Mouse (Mus musculus) urinary bladder, adult 18-20 months (tissue): ENCODE measurements around the gene Zfp668.
"Not testable (repeated sequence)": the region's sequence is repeated elsewhere in the genome, so short reads cannot be mapped to it uniquely, and the experiment has no call there.

Experiments used
- DNase-seq, 2 experiments: peaks; one replicate each; pipeline ENCODE4 v3.0.0; 2022; ENCODE audit warnings: low spot score in 2 of 2, mixed read lengths in 2 of 2

The Zfp668 gene

DNA sequence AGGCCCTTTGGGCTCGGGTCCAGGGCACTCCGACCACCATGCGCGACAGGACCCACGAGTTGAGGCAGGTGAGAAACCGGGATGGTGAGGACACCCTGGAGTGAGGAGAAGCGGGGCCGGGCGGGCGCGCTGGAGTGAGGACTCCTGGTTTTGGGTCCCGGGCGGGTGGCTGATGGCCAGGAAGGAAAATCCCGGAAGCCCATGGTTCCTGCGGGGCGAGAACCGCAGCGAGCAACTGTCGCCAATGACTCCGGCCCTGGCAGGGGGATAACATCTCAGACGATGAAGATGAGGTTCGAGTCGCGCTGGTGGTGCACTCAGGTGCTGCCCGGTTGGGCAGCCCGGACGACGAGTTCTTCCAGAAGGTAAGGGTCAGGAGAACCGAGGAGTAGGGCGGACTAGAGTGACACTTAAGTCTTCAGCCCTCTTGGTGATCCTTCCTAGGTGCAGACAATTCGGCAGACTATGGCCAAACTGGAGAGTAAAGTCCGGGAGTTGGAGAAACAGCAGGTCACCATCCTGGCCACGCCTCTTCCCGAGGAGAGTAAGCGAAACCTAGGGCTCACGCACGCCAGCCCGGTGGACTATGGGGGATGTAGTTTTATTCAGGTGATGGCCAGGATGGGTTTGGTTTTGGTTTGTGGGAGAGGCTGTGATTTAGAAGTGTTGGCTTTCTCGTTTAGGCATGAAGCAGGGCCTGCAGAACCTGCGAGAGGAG, 34.5 kb downstream of the Zfp668 start:
- peak; percentile 74 to 78 for DNase-seq

DNA sequence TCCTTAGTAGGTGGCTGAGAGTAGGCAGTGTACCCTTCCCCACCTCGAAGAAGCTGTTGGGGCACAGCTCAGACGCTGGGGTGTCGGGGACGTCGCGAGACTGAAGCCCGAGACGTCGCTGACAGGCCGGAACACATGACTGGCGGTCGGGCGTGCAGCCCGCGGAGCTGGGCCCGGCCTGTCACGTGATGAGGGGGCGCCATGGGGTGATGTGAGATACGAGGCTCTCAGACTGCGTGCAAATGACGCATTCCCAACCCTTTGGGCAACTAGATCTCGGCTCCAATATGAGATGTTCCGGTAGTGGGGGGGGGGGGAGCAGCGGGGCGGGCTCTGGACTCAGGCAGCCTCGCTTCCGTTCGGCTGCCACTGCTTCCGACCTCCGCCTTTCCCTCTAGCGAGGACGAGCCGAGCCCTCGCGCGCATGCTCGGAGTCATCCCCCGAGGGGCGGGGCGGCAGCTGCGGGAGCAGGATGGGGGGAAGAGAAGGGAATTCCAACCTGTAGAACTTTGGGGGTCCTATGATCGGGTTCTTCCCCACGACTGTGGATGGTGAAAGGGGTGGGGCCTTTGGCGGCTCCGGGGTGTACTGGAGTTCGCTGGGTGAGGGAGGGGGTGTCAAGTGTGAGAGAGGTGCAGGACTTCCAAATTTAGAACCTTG, 35.2 kb downstream of the Zfp668 start:
- peak; percentile 86 to 91 for DNase-seq

DNA sequence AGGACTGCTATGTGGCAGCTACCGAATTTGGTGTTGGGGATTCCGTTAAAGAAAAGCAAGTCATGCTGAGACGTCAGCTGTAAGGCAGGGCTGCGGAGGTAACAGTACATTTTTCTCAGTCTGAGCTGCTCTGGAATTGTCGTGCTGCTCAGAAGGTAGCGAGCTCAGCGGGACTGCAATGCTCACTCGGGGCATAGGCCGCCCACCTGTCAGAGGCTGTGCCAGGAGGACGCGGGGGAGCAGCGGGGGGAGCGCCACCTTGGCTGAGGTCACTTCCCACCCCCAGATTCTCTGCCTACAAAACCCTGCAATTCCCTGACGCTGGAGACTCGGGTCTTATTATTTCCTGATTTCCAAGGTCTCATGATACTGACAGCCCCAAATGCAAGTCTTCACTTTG, 35.7 kb downstream of the Zfp668 start:
- peak; percentile 31 to 51 for DNase-seq

DNA sequence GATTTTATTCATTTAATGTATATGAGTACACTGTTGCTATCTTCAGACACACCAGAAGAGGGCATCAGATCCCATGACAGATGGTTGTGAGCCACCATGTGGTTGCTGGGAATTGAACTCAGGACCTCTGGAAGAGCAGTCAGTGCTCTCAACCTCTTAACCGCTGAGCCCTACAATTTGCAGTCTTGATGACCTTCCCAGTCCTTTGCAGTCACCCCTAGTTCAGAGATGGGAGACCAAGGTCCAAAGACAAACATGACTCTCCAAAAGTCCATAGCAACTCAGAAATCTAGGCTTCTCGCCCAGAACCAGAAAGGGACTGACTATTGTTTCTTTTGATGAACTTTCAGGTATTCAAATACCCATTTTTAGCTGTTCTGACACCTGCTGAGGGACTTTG, 36.6 kb downstream of the Zfp668 start:
- not testable (repeated sequence) for DNase-seq

DNA sequence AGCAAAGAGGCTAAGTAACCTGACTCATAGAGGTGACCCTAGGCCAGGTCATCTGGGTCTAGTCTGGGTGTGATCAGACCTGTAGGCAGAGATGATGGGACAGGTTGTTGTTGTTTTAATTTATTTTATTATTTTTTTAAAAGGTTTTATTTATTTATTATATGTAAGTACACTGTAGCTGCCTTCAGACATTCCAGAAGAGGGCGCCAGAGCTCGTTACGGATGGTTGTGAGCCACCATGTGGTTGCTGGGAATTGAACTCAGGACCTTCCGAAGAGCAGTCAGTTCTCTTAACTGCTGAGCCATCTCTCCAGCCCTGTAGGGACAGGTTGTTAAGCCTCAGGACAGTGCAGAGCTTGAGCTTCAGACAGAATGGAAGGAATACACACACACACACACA, 38.8 kb downstream of the Zfp668 start:
- not testable (repeated sequence) for DNase-seq

DNA sequence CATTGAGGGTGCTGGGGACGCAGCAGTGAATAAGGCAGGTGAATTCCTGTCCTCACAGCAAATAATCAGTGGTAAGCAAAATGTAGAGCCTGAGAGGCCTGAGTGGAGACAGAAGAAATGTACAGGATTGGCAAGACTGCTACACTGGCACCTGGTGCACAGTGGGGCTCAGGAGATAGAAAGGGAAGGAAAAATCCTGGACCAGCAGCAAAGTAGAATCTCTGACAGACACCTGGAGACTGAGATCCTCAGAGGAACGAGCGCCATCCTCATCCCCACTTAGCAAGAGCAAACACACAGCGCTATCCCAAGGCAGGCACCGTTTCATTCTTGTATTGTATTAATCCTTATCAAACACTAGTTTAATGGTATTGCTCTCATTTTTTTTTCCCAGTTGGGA, 39.2 kb downstream of the Zfp668 start:
- DNase-seq: no peak

DNA sequence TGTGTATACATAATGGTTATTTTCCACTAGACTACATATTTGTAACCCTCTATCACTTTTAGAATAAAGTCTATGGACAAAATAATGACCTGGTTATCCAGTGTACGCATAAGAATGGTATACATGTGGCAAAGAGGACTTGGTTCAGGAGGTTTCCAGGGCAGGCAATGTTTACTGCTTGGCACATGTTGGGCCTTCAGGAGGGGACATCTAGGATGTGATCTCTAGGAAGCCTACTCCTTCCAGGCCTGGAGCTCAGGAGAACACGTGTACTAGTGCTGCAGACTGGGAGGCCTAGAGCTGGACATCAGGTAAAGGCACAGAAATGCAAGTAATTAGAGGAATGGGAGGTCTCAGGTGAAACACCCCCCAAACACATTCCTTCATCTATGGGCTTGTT, 41.1 kb downstream of the Zfp668 start:
- no peak for DNase-seq

DNA sequence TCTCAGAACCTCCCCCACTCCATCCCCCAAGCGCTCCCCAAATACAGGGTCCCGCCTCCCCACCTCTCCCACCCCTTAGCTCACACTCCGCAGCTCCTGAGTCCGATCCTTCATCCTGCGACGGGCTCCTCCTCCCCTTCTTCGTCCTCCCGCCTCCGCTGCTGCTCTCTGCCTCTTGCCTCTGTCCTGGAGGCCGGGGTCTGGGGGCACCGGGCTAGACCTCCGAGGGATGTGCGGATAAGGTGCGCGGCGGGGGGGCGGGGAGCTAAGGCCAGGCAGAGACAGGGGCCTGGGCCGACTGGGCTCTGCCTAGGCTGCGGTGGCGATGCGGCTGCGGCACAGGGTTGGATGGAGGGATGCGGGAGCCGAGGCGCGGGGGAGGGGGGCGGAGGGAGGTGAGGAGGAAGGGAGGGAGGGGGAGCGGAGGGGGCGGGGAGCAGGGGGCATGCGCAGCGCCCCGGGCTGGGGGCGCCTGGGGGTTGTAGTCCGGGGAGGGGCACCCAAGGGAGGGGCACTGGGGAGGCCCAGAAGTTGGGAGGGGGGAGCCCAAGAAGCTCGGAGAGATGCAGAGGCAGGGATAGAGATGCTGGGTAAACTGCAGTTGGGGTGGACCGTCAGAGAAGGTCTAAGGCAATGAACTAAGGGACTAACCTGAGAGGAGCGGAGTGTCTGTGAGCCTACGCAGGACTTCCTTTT, 52.3 kb downstream of the Zfp668 start, which contains the start of the genes Stx4a and Stx1b:
Gene Stx4a, plus strand, starts transcription at position 119 of the 696 bp plus-strand sequence.
Gene Stx1b, minus strand, starts transcription at position 374 of the 696 bp plus-strand sequence.
- DNase-seq: no peak

DNA sequence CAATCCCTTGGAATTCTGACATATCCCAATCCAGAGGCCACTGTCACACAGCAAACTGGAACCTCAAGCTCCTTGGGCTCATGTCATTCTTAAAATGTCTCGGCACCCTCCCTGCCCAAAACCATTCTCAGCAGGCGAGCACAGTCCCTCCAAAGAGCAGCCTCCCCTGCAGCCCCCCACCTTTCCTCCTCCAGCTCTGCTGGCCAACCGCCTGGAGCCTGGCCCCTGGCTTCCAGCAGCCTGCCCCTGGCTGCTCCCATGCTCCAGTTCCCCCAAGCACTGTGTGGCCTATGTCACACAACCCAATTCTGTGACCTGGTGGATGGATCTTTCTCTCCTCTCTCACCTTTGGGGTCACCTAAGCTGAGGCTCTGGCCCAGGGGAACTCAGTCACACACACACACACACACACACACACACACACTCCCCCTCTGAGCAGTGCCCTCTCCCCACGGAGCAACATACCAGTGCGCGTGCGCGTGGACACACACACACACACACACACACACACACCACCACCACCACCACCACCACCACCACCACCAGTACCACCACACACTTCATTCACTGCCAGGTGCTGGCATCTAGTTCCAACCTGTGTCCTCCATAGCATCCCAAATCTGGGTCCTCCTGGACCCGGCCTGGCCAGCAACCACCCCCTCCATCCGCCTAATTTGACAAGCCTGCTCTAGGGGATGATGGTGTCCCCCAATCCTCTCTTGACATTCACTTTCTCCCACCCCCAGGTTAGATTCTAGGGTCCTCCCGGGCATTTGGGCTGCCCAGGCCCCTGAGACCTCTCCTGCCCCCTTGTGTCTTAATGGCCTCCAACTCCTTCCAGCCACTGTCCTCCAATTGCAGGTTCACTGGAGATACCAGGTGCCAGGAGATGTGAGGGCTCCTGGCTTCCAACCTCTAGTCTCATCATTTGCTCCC, 53.1 kb downstream of the Zfp668 start:
- DNase-seq: no peak

DNA sequence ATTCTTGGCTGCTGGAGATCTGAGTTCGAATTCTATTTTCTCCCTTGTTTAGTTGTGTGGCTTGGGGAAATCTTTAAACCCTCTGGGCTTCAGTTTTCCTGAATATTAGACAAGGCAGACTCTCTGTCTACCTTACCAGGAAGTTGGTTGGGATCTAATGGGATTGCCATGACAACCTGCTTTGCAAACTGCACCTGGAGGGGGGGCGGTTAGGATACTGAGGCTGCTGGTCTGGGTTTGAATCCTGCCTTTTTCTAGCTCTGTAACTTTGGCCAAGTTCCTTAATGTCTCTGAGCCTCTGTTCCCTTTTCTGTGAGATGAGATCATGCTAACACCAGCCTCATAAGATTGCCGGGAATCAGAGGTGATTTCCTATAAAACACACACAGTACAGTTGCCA, 54.1 kb downstream of the Zfp668 start:
- DNase-seq: no peak

DNA sequence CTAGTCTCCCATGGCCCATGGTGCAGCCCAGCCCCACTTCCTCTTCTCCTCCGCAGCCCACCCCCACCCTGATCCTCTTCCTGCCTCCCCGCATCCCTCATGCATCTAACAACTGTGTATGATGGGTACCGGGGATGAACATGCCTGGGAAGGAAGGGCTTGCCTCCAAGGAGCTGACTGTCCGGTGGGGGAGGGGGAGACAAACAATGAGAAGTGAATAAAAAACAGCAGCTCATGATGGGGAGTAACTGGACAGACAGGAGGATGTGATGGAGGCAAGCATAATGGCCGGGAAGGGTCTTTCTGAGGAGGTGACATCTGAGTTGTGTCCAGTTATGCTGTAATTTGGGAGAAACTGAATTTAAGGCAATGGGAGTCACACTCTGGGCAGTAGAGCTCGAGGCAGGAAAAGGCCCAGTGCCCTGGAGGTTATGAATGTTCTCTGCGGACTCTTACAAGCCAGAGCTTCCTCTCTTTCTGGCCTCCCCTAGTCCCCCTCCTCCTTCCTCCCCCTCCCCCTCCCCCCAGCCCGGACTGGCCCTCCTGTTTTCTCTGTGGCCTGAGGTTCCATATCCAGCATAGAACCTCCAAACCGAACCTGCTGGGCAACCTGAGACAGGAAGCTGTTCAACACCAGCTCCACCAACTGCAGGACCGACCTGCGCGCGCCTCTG, 55.7 kb downstream of the Zfp668 start:
- no peak for DNase-seq

DNA sequence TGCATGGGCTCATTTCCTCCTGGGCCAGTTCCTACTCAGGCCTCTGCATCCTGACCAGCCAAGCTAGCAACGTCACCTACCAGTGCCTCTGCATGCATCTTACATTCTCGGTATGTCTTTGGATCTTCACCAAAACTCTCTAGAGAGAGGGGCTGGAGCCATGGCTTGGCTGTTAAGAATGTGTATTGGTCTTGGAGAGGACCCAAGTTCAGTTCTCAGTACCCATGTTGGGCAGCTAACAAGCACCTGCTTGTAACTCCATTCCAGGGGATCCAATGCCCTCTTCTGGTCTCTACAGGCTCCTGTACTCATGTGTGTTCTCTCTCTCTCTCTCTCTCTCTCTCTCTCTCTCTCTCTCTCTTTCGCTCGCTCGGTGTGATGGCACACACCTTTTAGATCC, 58.9 kb downstream of the Zfp668 start:
- DNase-seq: no peak

DNA sequence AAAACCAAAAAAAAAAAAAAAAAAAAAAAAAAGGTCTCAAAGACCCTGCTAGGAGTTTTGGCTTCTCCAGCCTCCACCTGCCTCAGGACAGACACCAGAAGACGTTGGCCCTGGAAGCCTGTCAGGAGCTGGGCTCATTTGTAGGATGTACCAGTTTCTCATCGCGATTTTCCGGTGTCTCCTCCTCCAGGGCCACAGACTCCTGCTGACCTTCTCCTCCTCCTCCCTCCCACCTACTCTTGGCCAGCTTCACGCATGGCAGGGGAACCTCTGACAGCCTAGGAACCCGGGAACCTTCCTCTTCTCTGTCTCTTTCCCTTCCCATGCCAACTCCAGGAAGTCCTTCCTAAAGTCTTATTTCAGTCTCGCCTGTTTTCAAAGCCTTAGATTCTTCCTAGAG, 59.6 kb downstream of the Zfp668 start:
- no peak for DNase-seq

DNA sequence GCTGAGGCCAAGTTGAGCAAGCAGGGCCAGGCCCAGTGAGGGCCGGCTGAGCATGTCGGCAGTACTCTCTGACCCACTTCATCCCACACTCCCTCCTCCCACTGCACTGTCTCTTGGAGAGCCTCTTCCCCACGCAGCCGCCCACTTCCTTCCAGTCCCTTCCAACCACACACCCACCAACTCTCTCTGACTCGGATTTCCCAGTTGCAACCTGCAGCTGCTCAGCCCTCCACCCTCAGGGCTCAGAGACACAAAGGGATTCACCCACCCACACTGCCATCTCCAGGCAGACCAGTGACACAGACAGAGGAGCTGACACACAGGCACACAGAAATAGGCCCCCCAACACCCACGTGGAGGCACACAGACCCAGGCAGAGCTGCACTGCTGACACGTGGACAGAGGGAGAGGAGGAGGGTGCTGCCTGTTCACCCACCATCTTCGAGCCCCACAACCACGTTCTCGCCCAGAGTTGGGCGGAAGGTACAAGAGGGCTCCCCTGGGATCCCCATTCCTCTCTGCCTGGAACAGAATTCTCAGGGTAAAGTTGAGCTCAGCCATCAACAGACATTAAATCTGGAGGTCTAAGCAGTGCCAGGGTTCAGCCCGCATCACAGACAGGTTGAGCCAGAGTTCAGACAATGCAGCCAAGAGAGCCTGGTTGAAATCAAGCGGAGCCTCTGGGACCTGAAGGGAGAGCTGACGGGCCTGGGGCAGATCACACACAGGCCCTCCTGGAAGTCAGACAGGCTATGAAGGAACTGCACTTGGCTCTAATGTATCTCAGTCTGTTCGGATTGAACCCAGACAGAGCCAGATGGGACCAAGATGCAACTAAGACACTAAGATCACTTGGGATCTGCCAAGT, 60.4 kb downstream of the Zfp668 start:
- DNase-seq: peak in 1 of 2 experiments; percentile 56

DNA sequence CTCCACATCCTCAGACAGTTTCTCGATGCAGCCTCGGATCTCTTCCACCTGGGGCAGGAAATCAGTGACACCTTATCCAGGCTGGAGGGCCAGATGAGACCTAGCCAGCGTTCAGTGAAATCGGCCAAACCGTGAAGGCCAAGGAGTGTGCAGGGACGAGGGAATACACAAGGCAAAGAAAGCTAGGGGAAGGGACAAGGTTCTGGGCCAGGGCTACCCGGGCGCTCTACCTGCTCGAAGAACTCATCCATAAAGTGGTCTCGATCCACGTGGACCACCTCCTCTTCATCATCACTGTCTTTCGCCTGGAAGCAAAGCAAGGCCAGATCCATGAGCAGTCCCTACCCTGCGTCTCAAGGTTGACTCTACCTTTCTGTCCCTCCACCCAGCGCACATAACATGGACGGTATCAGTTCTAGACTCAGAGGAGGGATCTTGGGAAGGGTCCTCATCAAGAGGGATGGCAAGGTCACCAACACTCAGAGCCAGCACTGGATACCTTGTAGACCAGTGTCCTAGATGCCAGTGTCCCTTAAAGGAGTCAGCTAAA, 61.4 kb downstream of the Zfp668 start:
- no peak for DNase-seq

DNA sequence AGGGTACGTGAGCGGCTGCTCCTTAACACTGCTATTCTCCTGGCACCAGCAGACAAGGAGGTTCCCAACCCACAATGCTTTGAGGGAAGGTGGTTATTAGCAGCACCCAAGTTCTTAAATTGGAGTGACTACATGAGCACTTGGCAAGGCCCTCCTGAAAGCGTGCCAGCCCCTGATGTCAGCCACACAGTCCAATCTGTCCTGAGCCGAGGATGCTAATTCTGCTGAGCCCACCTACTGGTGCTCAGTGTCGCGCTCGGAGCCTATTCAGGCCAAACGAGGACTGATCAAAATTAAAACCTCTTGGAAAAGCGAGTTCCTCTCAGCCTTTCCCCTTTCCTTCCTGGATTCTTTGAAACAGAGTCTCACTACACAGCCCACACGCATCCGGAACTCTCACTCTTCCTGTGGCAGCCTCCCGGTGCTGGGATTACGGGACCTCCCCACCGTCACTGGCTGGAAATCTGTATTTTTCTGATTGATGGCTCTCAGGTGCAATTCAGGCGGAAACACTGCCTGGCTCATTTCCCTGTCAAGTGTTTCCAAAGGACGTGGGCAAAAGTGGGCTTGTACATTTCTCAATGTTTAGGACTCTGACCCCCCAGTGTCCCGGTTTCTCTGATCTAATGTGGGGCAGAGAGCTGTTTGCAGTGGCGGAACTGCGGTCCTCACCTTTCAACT, 62.2 kb downstream of the Zfp668 start:
- no peak for DNase-seq

DNA sequence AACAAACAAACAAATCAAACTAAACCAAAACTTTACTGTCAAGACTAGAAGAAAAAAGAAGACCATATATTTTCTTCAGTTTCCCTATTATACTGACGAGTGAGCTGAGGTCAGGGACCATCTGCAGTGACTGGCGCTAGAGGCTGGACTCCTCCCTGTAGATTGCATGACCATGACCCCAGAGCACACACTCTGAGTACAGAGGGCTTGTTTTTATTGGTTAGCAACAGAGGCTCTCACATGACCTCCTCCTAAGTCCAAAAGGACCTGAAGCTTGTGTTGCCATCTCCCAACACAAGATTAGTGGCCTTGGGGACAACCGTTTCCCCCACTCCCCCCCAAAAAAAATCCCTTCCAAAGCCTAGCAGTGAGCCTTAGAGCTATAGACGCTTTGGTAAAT, 62.8 kb downstream of the Zfp668 start:
- DNase-seq: no peak
